8 mouse cellular contexts compared by ENCODE assay signal in genomic region chr8:122847829-122848561, GRCm38 (mm10). TPM values are rescaled to one million over a fixed set of nuclear protein-coding genes. Genes with fewer than 3 reads are reported as not detected.
DNase-seq lines count a peak whose midpoint lies in the region.
"Had no signal": no experiment of that assay in that cellular context is flagged by ENCODE, and none has a peak within 500 bp of the region (broad histone marks: within the 10 kb centered on the region; RNA-seq: fewer than 3 reads in every experiment).

Gene Cdh15, plus strand, starts transcription at chr8:122847966.

- intact Hi-C loops in gastrocnemius, postnatal 14 days (cut with DNase I; ENCODE audit: low total_unique reads) = no loop called here

- DNase-seq in 416B (ENCODE audit: low read depth) = peak; percentile 66
- peak; percentile 39 for DNase-seq in CD4-positive helper T cell, adult 2 months (ENCODE audit: low read depth, low spot score)
- peak; percentile 90 to 92 for DNase-seq in cerebellum, postnatal 10 days
- peak; percentile 88 for DNase-seq in gastrocnemius, postnatal 14 days
- peak; percentile 57 for DNase-seq in kidney, postnatal 14 days
- peak; percentile 60 to 69 for DNase-seq in lung, postnatal 4 days
- DNase-seq in thymus, postnatal 0 days (ENCODE audit: low spot score) = peak; percentile 82

RNA-seq across cellular contexts. Expression of gene Cdh15, which starts in this region (rescaled TPM):
- 10 to 100 TPM; 16.2 to 20.9 TPM for total RNA-seq in gastrocnemius, postnatal 14 days (2021)
- polyA plus RNA-seq in thymus, postnatal 0 days (2015; fragmentation: Nextera tagmentation; extraction: Ambion mirVana) = 0.21 and 0.36 TPM in 2 replicates
- polyA plus RNA-seq: gonadal fat pad, adult 2 months had no signal

Comparison
In these comparisons a context has a peak if more than half of its experiments do, and no peak if none do; other contexts are left out.
1. Peak in every context shown above with its lines: DNase-seq.
2. Peak in DNase-seq in thymus, postnatal 0 days; RNA of the gene not detected or under 1 TPM.
3. DNase-seq: peak in every context shown above with its lines; median percentile 91 in cerebellum, postnatal 10 days; 88 in gastrocnemius, postnatal 14 days; 82 in thymus, postnatal 0 days; 66 in 416B; 64 in lung, postnatal 4 days; 57 in kidney, postnatal 14 days; 39 in CD4-positive helper T cell, adult 2 months.